Mouse (Mus musculus): ENCODE data around the gene Zyx. TPM values are rescaled to one million over a fixed set of nuclear protein-coding genes. Genes with fewer than 3 reads are reported as not detected.

Zyx gene
- total and polyA plus RNA-seq, 2 experiments from 2014 or later, result 62.7 to 71.7 TPM

GRCm38 (mm10) chr6:42330946-42331345, 18.5 kb upstream of the Zyx start:
- WGBS, result 90% methylated on average over 3 of the region's 3 CpGs
- ATAC-seq (ENCODE audit: low FRiP score), result no peak
- H3K4me2 ChIP-seq (ENCODE audit: low read depth, low read length, poor library complexity, severe bottlenecking), result no peak overlapping the region
- DNase-seq (ENCODE audit: low spot score), result no peak
- H3K9me3 ChIP-seq (ENCODE audit: low read length), result no peaks in the 10 kb centered on the region
- H3K27me3 ChIP-seq (ENCODE audit: insufficient read depth, low read length), result no peaks in the 10 kb centered on the region
- no peak for TF ChIP-seq CTCF (IDR thresholded peaks at IDR 0.05)
- H3K4me3 ChIP-seq (ENCODE audit: low read depth, low read length), result no peak overlapping the region
- no peak overlapping the region for H3K27ac ChIP-seq (ENCODE audit: low read depth, low read length)
- no peaks in the 10 kb centered on the region for H3K36me3 ChIP-seq (ENCODE audit: insufficient read depth, low read length)
- H3K9ac ChIP-seq (replicated peaks; ENCODE audit: low read length, poor library complexity, severe bottlenecking), result no peak overlapping the region
- H3K4me1 ChIP-seq (ENCODE audit: insufficient read depth, low read length), result no peaks in the 10 kb centered on the region

- no peak overlapping the region for H3K9ac ChIP-seq (replicated peaks; ENCODE audit: low read length, poor library complexity, severe bottlenecking)
- no peak for ATAC-seq (ENCODE audit: low FRiP score)
- H3K27me3 ChIP-seq (ENCODE audit: insufficient read depth, low read length), result no peaks in the 10 kb centered on the region
These were observed 10.2 kb upstream of the Zyx start for GRCm38 (mm10) chr6:42339189-42339588.

GRCm38 (mm10) chr6:42339981-42340380, 9.4 kb upstream of the Zyx start:
- no peak for DNase-seq (ENCODE audit: low spot score)
- Histone ChIP-seq H3K9ac (replicated peaks; ENCODE audit: low read length, poor library complexity, severe bottlenecking) (no peak overlapping the region), H3K27ac (ENCODE audit: low read depth, low read length) (no peak overlapping the region), H3K36me3 (ENCODE audit: insufficient read depth, low read length) (no peaks in the 10 kb centered on the region), H3K4me3 (ENCODE audit: low read depth, low read length) (no peak overlapping the region), H3K4me1 (ENCODE audit: insufficient read depth, low read length) (no peaks in the 10 kb centered on the region), H3K27me3 (ENCODE audit: insufficient read depth, low read length) (no peaks in the 10 kb centered on the region), H3K9me3 (ENCODE audit: low read length) (no peaks in the 10 kb centered on the region), H3K4me2 (ENCODE audit: low read depth, low read length, poor library complexity, severe bottlenecking) (no peak overlapping the region)
- WGBS, result 74% methylated on average over 5 of the region's 5 CpGs
- no peak for ATAC-seq (ENCODE audit: low FRiP score)
- TF ChIP-seq CTCF (IDR thresholded peaks at IDR 0.05), result no peak

More at GRCm38 (mm10) chr6:42339189-42339588, 10.2 kb upstream of the Zyx start:
- no peak for TF ChIP-seq CTCF (IDR thresholded peaks at IDR 0.05)
- H3K9me3 ChIP-seq (ENCODE audit: low read length), result no peaks in the 10 kb centered on the region
- WGBS, result 86% methylated on average over 2 of the region's 2 CpGs
- no peak for DNase-seq (ENCODE audit: low spot score)
- no peaks in the 10 kb centered on the region for H3K36me3 ChIP-seq (ENCODE audit: insufficient read depth, low read length)
- H3K27ac ChIP-seq (ENCODE audit: low read depth, low read length), result no peak overlapping the region
- H3K4me3 ChIP-seq (ENCODE audit: low read depth, low read length), result no peak overlapping the region
- no peak overlapping the region for H3K4me2 ChIP-seq (ENCODE audit: low read depth, low read length, poor library complexity, severe bottlenecking)
- H3K4me1 ChIP-seq (ENCODE audit: insufficient read depth, low read length), result no peaks in the 10 kb centered on the region

- no peaks in the 10 kb centered on the region for H3K4me1 ChIP-seq (ENCODE audit: insufficient read depth, low read length)
- H3K4me3 ChIP-seq (ENCODE audit: low read depth, low read length), result no peak overlapping the region
- 76% methylated on average over 1 of the region's 1 CpGs for WGBS
- no peak overlapping the region for H3K9ac ChIP-seq (replicated peaks; ENCODE audit: low read length, poor library complexity, severe bottlenecking)
- DNase-seq (ENCODE audit: low spot score) (no peak), ATAC-seq (ENCODE audit: low FRiP score) (no peak)
- H3K27ac ChIP-seq (ENCODE audit: low read depth, low read length), result no peak overlapping the region
- H3K27me3 ChIP-seq (ENCODE audit: insufficient read depth, low read length), result no peaks in the 10 kb centered on the region
- H3K36me3 ChIP-seq (ENCODE audit: insufficient read depth, low read length), result no peaks in the 10 kb centered on the region
- no peak overlapping the region for H3K4me2 ChIP-seq (ENCODE audit: low read depth, low read length, poor library complexity, severe bottlenecking)
- H3K9me3 ChIP-seq (ENCODE audit: low read length), result no peaks in the 10 kb centered on the region
- no peak for TF ChIP-seq CTCF (IDR thresholded peaks at IDR 0.05)
These were observed 7.3 kb upstream of the Zyx start for GRCm38 (mm10) chr6:42342171-42342570.

- H3K4me2 ChIP-seq (ENCODE audit: low read depth, low read length, poor library complexity, severe bottlenecking), result no peak overlapping the region
- no peak overlapping the region for H3K27ac ChIP-seq (ENCODE audit: low read depth, low read length)
- no peaks in the 10 kb centered on the region for H3K27me3 ChIP-seq (ENCODE audit: insufficient read depth, low read length)
- DNase-seq (ENCODE audit: low spot score) (no peak), ATAC-seq (ENCODE audit: low FRiP score) (no peak; the same call in 1 of the 2 replicates)
- H3K36me3 ChIP-seq (ENCODE audit: insufficient read depth, low read length), result no peaks in the 10 kb centered on the region
- H3K4me1 ChIP-seq (ENCODE audit: insufficient read depth, low read length), result peaks cover 2% of the 10 kb centered on the region; the same call in 1 of the 2 replicates
- no peak for TF ChIP-seq CTCF (IDR thresholded peaks at IDR 0.05)
- no peak overlapping the region for H3K4me3 ChIP-seq (ENCODE audit: low read depth, low read length)
- 90% methylated on average over 9 of the region's 9 CpGs for WGBS
- H3K9me3 ChIP-seq (ENCODE audit: low read length), result no peaks in the 10 kb centered on the region
- H3K9ac ChIP-seq (replicated peaks; ENCODE audit: low read length, poor library complexity, severe bottlenecking), result no peak overlapping the region
These were observed 5.9 kb upstream of the Zyx start for GRCm38 (mm10) chr6:42343361-42344120.

GRCm38 (mm10) chr6:42344255-42344654, 5.2 kb upstream of the Zyx start:
- H3K27me3 ChIP-seq (ENCODE audit: insufficient read depth, low read length), result no peaks in the 10 kb centered on the region
- H3K27ac ChIP-seq (ENCODE audit: low read depth, low read length), result no peak overlapping the region
- 85% methylated on average over 1 of the region's 1 CpGs for WGBS
- H3K4me1 ChIP-seq (ENCODE audit: insufficient read depth, low read length), result peaks cover 5% of the 10 kb centered on the region; the same call in 1 of the 2 replicates
- H3K9me3 ChIP-seq (ENCODE audit: low read length), result no peaks in the 10 kb centered on the region
- no peak overlapping the region for H3K4me3 ChIP-seq (ENCODE audit: low read depth, low read length)
- H3K9ac ChIP-seq (replicated peaks; ENCODE audit: low read length, poor library complexity, severe bottlenecking), result no peak overlapping the region
- no peaks in the 10 kb centered on the region for H3K36me3 ChIP-seq (ENCODE audit: insufficient read depth, low read length)
- TF ChIP-seq CTCF (IDR thresholded peaks at IDR 0.05), result no peak
- DNase-seq (ENCODE audit: low spot score) (no peak), ATAC-seq (ENCODE audit: low FRiP score) (no peak)
- no peak overlapping the region for H3K4me2 ChIP-seq (ENCODE audit: low read depth, low read length, poor library complexity, severe bottlenecking)
